Mouse (Mus musculus): ENCODE measurements around the gene Acvr2a.
"Not testable (repeated sequence)": the region's sequence is repeated elsewhere in the genome, so short reads cannot be mapped to it uniquely, and the experiment has no call there.

The Acvr2a gene

DNA sequence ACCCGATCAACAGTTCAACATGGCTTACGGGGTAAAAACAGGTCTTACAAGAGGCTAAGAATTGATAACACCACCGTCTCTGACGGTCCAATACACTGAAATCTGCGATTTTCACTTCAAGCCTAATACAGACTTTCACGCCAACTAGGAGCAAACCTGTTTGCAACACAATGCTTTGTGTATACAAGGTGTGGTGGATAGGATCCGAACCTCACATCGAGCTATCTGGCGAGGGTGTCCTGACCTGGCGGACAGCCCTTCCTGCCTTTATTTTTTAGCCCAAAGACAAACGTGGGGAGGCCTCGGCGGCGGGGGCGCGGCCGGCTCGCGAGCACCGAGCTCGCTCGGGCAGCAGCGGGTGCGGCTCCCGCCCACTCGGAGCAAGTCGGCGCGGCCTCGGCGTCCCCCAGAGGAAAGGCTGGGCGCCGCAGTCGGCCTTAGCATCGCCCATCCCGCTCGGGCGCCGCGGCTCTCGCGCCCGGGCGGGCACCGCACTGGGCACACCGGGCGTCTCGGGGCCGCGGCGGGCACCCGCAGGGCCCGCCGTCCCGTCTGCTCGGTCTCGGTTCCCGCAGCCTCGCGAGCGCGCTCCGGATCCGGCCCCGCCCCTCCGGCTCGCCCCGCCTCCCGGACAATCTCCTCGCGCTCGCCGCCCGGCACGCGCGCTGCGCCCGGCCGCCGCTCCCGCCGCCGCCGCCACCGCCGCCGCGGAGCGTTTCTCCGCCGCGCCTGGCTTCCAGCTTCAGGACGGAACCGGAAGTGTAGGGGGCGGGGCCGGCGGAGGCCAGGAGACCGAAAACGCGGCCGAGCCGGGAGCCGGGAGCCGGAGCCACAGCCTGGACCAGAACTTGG is at the start of gene Acvr2a:
Gene Acvr2a, plus strand, starts transcription at position 739 of the 852 bp plus-strand sequence.
- peak; percentile 89 for DNase-seq

DNA sequence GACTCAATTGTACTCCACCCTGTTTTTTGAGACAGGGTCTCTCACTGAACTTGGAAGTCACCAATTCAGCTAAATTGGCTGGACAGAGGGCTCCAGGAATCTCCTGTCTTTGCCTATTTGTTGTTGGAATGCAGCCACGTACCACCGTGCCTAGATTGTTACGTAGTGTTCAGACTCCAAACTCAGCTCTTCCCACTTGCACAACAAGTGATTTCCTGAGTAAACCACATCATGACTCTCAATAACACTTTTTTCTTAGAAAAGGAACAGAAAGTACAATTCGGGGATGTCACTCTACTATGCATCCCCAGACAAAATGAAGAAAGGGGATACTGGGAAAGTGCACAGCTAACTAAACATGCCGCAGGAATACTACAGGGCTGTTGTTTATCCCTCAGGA is 47.4 kb upstream of the Acvr2a start:
- DNase-seq = no peak

DNA sequence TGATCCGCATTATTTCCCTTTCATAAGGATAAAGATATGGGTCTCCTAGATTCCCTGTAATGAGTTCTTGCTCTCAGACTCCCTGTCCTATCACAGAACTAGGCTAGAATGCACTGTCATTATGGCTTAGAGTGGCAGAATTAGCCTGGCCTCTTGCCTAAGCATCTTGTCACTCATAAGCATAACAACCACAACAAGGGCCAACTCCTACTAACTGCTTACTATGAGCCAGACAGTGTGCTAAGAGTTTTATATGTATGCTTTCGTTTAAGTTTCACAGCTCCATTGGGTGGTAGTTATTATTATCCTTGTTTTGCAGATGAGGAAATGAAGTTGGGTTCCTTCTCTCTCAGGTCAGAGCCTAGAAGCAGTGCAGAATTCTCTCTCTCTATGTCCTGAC is 46.1 kb upstream of the Acvr2a start:
- DNase-seq = peak; percentile 10

DNA sequence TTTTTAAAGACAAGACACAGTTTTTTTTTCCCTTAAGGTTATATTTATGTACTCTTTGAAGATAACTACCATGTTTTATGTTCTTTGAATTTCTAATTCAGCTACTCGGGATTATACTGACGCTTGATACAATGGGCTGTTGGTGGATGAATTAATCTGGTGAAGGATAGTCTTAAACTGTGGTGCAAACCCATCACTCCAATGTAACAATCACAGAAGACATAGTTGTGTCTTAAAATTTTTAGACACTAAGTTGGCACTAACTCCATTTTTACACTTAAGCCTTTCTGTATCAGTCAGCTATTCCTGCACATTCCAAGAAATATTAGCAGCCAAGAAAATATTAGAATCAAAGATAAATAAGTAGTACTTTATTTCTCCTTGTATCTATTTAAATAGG is 45.7 kb upstream of the Acvr2a start:
- no peak for DNase-seq

- no peak for DNase-seq
Measured at GRCm38 (mm10) chr2:48770100-48770499, 43.8 kb upstream of the Acvr2a start.

- no peak for DNase-seq
Measured at GRCm38 (mm10) chr2:48770634-48771033, 43.3 kb upstream of the Acvr2a start.

GRCm38 (mm10) chr2:48775281-48775680 is 38.6 kb upstream of the Acvr2a start:
- no peak for DNase-seq

DNA sequence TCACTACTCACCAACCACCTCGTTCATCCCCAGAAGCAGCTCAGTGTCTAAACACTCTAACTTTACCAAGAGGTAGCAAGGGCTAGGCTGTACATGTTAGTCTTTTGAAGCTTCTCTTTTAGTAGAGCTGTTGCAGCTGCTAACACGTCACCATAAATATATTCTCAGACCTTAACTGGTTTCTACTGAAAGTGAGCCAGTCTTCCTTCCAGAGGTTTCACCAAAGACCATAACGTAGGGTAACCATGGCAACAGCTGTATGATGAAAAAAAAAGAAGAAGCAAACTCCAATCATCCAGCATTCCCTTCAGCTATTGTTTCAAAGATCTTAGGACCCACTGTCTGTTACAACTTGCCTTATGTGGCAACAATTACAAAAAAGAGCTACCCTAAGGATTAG is 25.0 kb upstream of the Acvr2a start:
- no peak for DNase-seq

GRCm38 (mm10) chr2:48814223-48815038 is 522 bp downstream of the Acvr2a start:
- DNase-seq = no peak

GRCm38 (mm10) chr2:48815039-48815590 is 1.2 kb downstream of the Acvr2a start:
- DNase-seq = no peak

DNA sequence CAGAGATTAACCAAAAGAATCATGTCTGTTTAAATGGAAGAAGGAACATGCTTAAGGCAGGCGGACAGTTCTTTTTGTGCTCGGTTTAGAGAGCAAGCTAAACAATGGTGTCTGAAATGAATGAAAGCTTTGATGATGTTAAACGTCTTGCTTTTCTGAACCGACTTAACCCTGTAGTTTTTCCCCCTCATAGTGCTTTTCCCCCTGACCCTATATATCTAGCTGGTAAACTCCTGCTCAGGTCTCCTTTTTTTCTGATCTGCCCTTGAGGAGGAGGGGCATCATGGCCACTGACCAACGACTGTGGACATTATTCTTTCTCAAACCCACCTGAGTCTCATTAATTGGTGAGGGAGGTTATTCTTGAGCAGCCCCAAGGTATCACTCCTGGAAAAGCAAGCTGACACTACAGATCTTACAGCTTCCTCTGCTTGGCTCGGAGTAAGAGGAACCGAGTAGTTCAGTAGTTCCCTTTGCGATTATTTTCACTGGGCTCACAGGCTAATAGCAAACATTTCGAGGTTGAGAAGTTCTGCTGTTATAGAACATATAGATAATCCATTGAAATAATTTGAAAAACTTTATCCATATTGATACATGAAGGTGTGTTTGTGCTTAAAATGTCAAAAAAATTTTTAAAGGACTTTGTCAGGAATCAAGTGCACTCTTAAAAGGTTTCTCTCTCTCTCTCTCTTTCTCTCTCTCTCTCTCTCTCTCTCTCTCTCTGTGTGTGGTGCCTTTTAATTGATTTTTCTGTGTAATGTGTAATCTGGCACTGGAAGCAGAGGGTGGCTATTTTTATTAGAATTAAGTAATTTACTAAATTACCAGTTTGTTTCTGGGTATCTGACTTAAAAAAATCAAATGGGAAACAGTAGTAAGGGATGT is 2.5 kb downstream of the Acvr2a start:
- no peak for DNase-seq

DNA sequence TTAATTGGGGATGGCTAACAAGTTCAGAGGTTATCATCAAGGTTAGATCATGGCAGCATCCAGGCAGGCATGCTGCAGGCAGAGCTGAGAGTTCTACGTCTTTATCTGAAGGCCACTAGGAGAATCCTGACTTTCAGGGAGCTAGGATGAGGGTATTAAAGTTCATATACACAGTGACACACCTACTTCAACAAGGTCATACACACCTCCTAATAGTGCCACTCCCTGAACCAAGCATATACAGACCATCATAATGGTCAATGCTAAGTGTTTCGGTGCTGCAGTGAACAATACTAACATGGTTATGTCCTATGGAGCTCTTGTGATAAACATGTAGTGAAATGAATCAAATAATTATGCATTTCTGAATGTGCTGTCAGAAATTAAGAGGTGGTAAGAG is 12.0 kb downstream of the Acvr2a start:
- DNase-seq = no peak

DNA sequence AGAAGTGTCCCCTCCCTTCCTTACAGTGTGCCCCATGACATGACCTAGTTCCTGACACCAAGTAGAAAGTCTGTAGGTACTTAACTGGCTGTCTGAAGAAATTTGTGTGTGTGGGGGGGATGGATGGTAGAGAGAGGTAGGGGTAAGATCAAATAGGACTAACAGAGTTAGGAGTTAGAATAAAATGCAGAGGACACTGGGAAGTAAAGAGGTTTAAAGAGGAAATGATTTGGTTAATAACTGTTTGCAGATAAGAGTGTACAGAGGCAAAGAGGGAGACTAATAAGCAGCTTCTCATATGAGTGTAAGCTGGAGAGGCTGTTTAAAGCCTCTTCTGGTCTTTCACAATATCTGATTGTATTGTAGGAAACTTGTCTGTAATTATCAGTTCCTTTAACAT is 12.5 kb downstream of the Acvr2a start:
- DNase-seq = no peak

GRCm38 (mm10) chr2:48830492-48830891 is 16.6 kb downstream of the Acvr2a start:
- DNase-seq = no peak

DNA sequence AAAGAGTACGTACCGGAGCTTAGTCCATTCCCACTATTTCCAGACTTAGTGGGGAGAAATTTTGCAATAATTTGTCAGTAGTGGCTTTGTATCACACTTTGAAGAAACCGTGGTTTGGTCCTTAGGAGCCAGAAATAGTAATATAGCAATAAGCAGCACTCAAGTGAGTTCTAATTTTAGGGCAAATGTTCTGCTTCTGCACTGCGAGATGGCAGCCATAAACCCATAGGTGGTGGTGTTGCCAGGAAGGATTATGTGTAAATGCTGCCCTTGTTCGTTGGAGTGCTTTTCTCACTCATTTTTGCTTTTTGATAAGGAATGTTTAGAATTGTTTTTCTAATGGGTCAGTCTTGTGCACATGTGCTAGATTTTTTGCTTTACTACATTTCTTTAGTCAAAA is 18.4 kb downstream of the Acvr2a start:
- no peak for DNase-seq

DNA sequence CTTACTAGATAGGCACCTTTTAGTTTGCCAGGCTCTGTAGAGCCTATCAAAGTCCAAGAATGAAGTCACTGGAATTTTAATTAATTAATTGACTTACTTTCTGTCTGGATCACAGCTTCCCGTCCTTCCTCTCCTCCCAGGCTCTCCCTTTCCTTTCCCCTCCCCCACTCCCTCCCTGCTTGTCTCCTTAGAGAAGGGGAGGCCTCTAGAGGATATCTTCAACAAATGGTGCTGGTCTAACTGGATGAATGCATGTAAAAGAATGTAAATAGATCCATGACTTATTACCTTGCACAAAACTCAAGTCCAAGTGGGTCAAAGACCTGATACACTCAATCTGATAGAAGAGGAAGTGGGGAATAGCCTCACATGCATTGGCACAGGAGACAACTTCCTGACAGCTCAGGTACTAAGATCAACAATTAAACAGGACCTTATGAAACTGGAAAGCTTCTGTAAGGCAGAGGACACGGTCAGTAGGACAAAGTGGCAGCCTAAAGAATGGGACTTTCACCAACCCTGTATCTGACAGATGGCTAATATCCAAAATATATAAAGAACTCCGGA is 20.1 kb downstream of the Acvr2a start:
- DNase-seq = no peak

- DNase-seq = no peak
Measured at GRCm38 (mm10) chr2:48841611-48842470, 27.9 kb downstream of the Acvr2a start.

GRCm38 (mm10) chr2:48846689-48847398 is 32.9 kb downstream of the Acvr2a start:
- DNase-seq = no peak

DNA sequence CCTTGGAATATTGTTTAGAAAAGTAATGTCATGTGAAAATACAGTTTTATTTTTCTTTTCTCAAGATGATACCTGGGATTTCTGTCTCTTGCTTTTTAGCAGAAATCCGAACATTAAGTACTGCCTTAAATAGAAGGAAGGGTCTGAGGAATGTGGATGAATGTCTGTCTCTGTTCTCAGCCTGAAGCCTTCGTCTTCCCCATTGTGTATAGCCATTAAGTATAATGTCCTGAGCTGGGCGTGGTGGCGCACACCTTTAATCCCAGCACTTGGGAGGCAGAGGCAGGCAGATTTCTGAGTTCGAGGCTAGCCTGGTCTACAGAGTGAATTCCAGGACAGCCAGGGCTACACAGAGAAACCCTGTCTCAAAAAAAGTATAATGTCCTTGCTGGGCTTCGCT is 51.7 kb downstream of the Acvr2a start:
- not testable (repeated sequence) for DNase-seq

- no peak for DNase-seq
Measured at GRCm38 (mm10) chr2:48868199-48868913, 54.4 kb downstream of the Acvr2a start.
